Mouse (Mus musculus) megakaryocyte, adult 5-6 weeks (primary cell): Measurements from ENCODE around the gene Hecw2. TPM values are rescaled to one million over a fixed set of nuclear protein-coding genes. Genes with fewer than 3 reads are reported as not detected.

Experiments used
- ATAC-seq: 2 replicates; pipeline ENCODE4 v1.8.0; 2016; ENCODE audit warnings: mild to moderate bottlenecking, inconsistent platforms; ENCODE audit not compliant: poor library complexity, severe bottlenecking
- total RNA-seq, 2 experiments: library from RNA; stranded (forward) in 1 of 2; stranded (reverse) in 1 of 2; fragments of 153-499, 151-499 nt in 1 of 2; fragments of 221-1000, 200-1000 nt in 1 of 2; gene quantifications; 2 replicates each; pipeline versions ENCODE4 v1.2.3 to v1.2.4; 2015 to 2017

The Hecw2 gene
- 0.13 TPM in 1 of 2 replicates, not detected in the other for total RNA-seq (2015)
- 0.26 TPM in 1 of 2 replicates, not detected in the other for total RNA-seq (2017)

DNA sequence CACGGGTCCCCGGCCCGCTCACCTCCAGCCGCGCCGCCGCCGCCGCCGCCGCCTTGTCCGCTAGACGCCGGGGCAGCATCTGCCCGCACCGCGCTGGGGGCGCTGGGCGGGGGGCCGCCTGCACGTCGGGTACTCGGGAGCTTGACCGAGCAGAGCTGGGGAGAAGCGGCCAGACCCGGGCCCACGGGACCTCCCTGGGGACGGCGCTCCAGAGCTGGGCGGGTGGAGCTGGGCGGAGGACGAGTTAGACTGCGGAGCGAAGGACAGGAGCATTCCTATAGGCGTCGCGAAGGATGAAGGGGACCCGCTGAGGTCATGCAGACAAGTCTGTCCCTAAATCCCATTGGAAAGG is at the start of gene Hecw2:
Gene Hecw2, minus strand, starts transcription at position 215 of the 352 bp plus-strand sequence.
- no peak for ATAC-seq

DNA sequence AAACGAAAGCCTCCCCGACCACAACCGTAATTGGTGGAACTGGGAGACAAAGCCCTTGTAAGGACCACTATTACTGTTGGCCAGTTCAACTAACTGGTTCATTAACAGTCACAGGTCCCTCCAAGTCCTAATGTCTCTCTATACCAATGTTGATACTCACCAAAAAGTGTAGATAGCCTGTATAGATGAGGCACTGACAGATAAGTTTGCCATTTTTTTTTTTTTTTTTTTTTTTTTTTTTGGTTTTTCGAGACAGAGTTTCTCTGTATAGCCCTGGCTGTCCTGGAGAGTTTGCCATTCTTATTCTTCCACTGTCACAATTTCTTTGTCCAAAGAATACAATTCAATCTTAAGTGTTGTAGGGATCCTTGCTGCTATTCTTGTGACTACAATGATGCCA is 47.8 kb upstream of the Hecw2 start:
- no peak for ATAC-seq

DNA sequence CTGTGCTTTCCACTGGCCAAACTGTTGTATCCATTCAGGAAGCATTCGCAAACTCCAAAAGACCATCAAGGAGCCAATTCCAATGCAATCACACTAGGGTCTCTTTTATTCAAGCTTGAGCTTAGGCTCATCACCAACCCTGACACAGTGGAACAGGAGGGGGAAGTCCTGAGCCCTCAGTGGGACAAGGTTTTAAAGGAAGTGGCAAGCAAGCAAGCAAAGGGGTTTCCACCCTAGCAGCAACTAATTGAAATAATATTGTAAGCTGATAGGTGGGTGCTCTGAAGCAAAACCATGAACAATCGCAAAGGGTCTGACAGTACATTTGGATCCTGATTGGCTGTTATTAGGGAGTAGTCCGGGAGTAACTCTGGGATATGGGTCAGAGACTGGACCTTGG is 25.3 kb upstream of the Hecw2 start:
- no peak for ATAC-seq

DNA sequence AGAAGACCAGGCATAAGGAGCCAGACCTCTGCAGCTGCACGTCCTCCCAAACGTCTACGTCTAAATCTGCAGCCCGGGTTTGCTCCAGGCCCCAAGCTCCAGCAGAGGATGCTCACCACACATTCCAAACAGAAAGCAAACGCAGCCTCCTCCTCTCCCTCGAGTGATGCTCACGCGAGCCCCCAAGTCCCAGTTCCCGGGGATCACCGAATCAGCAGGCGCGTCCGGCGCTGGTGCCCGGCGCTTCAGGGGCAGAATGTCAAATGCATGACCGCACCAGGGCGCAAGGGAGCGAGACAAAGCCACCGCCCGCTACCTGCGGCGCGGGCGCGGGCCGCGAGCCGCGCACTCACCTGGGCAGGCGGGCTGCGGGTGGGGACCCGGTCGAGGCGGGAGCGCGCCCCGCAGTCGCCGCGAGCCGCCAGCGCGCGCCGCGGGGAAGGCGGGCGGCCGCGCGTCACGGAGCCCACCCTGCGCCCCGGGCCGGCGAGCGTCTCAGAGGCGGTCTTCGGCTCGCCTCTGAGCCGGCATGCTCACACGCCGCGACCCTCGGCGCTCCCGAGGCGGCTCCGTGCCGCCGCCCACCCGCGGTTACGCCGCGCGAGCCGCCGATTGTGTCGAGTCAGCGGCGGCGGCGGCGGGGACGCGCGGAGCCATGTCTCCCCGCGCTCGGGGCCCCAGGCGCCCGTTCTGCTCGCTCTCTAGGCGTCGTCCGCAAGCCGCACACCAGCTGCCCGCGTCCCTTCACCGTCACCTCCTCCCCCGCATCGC is 600 bp downstream of the Hecw2 start:
- no peak for ATAC-seq

DNA sequence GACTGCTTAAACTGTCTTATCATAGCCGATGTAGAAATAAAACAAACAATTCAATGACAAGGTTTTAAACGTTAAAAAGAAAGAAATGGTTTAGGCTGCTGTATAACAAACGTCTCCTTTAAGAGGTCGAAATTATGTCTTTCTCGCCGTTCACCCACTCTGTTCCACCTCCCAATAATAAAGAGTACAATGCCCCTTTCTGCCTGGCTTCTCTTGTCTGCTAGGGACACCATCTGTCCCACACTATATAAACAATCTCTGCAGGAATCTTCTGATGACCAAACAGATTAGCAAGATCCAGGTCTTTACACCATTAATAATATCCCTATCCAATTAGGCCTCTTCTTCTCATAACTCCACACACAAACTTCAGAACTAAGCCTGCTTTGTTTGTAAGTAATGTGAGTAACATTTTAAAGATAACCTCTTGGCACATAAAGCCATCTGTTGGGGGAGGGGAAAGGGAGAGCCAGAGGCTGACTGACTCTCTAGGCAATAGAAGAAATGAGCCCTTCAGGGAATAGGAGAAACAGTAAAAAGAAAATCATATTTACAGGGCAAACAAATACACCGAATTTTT is 1.7 kb downstream of the Hecw2 start:
- ATAC-seq: no peak

DNA sequence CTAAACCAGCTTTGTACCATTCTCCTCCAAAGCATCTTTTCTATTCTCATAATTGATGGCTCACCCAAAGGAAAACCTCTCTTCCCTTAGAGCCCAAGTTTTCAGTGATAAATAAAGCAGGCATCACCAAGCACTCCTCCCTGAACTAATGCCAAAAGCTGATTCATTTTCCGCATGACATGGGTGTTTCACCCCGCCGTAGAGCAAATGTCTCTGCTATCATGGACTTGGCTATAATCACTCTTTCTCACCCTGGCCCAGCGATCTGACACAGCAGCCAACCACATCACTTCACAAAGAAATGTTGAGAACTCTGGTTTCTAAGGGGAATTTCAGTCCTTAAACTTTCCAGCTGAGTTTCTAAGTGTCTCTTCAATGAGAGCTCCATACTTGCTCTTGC is 7.4 kb downstream of the Hecw2 start:
- ATAC-seq: no peak

DNA sequence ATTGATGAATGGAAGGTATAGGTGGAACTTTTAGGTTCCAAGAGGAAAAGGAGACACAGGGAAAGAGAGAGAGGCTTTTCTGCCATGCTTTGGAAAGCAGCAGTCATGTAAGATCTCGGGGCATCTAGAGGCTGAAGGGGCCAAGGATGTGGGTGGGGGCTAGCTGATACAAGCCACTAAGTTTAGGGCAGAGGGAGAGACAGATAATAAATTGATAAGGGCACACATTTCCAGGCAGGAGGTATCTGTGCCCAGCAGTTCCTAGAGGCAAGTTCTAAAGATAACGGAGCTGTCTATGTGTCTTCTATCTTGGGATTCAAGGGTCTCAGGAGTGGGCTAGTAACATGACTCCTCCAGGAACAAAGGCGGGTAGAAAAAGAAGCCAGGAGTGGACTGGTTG is 8.6 kb downstream of the Hecw2 start:
- ATAC-seq: no peak

DNA sequence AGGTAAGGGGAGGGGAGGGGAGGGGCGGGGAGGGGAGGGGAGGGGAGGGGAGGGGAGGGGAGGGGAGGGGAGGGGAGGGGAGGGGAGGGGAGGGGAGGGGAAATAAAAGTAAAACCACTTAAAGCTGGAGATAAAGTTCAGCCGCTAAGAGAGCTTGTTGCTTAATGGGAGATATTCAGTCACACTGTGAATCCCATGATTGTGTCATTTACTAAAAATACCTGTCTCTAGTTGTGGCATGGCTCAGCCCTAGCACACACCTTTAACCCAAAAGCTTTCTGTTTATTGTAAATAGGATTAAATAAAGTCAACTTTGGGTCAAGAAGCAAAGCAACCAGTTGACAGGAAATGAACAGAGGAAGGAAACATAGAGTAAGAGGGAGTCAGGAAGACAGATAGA is 14.3 kb downstream of the Hecw2 start:
- ATAC-seq: no peak

DNA sequence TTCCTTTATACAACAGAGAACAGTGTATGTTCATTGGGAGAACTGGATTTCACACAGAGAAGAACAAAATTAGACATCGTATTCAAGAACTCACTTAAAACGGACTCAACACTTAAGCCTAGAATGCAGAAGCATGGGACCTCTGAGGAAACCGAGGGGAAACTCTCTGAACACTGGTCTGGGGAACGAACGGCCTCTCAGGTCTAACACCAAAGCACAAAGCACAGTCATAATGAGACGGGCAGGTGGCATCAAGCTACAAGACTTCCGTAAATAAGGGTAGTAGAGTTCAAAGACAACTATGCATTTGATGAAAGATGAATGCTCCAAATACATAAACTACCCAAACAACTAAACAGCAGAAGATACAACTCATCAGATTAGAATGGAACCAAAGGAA is 15.8 kb downstream of the Hecw2 start:
- no peak for ATAC-seq

DNA sequence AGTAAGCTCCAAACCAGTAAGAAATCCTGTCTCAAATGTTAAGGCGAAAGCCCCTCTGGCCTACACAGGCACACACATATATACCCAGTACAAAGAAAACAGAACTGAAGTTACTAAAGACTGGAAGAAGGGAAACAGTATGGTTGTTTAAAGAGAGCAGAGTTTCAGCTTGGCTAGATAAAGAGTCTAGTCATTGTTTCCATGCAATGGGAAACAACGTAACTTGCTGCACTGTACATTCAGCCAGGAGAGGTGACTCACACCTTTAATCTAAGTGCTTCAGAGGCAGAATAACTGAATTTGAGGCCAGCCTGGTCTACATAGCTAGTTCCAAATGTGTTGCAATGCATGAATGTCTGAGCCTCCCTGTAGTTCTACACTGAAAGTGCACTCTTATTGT is 18.4 kb downstream of the Hecw2 start:
- ATAC-seq: no peak

DNA sequence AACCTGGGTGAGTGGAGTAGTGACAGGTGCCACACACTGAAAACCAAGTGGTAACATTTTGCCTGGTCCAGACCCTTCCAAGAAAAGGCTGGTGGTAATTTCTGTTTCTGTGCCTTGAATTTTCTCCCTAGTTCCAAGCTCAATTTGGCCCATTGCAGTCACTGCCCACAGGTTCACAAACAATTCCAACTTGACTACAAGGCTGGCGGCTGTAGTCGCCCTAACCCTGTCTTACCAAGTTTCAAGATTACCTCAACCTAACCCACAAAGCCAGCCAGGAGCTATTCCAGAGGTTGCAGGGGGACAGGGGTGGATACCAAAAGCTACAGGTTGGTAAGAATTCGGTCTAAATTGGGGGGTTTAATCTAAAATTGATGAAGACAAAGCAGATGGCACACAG is 27.0 kb downstream of the Hecw2 start:
- no peak for ATAC-seq

DNA sequence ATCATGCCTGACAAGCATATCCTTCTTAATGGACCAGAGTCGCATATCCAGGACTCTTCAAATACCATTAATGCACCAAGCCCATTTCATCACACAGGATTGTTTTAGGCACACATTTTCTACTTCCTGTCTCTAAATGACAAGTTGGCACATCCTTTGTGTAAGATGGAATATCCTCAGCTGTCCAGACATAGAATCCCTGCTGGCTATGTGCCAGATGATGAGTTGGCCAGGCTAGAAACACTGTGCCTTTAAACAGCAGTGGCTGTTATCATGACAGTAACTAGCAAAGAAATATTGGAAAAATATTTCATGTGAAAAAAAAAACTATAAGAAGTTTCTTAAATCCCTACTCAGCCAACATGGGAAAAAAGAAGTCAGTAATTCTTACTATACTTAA is 35.4 kb downstream of the Hecw2 start:
- ATAC-seq: no peak

DNA sequence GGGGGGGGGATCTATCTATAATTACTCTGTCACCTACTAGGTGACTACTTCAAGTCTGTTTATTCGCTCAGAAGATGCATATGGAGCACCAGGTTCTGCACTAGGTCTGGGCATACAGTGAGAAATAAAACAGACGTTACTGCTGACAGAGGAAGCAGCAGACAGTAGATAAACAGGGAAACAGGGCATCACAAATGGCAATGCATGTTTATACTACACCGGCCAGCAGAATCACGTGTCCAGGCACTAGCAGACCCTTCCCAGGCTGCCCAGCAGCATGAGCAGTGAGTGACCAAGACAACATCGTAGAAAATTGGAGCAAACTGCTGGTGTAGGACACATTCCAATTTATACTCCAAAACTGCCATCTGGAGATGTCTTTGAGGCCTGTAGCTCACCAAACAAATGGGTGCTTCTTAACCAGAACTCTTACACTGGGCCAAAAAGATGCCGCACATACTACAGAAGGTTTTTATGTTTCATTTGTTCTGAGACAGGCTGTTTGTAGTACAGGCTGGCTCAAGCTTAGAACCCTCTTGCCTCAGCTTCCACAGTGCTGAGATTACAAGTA is 41.7 kb downstream of the Hecw2 start:
- no peak for ATAC-seq

DNA sequence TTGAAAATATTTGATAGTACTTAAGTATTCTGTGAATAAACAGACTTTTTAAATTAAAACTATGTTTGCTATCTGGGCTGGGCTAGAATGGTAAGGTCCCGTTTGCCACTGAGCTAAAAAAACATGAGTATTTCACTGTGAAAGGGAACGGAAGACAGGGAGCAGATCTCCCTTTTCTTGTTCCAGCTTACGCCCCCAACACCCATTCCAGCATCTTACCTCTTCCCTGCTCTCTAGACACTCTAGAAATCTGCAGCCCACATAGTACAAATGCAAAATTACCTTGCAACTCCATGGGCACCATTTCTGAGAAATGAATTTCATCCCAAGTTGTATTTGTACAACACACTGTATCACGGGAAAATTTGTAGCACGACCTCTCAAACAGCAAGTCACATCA is 49.9 kb downstream of the Hecw2 start:
- no peak for ATAC-seq

DNA sequence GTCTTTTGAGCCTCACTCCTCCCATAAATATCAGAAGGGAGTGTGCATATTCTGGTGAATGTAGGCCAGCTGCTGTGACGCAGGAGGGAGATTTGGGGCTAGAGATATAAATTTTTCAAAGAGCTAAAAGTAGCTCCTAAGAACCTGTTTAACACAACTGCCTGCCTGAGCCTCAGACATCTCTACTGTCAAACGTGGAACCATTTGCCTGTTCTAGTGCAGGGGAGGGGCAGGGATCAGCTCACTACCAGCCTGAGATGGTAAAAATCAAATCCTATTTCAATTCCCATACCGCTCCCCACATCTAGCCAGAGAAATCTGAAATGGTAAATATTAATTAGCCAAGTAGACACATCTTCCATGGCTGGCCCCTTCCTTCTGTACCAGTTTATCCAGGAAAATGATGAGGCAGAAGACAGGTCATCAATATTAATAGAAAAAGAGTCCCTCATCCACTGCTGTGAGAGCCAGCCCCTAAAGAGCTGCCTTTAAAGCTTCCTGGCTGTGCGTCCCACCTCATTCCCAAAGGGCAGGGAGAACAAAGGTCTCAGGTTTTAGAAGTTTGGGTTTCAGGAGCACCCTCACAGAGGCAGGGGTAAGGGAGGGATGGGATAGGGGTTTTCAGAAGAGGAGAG is 61.0 kb downstream of the Hecw2 start:
- ATAC-seq: no peak

DNA sequence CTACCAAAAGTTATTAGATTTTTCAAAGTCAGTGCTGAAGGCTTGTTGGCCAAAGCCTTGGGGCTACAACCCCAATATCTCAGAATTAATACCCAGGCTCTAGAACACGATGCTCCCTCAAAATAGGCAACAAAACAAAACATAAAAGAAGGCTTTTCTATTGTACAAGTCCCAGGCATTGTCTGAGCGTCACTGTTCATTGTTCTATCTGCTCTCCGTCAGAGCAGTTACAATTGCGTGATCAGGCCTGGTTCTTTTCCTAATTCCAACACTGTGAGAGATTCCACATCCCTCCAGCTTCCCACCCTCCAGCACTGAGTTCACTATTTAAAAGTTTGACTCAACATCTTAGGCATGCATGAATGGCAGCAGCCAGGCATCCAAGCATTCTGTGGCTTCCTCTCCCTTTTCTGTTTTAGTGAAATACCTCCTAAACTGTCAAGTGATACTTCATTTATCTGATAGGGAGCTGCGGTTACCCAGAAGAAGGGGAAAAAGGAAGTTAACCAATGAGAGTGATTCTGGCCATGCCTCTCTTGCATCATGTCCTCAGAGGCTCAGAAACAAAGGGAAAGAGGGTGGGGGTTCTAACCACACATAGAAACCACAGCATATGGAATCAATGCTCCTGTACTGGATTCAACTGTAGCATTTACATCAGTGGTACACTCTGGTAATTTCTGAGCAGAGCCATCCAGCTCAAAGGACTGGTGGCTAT is 66.1 kb downstream of the Hecw2 start:
- ATAC-seq: peak; percentile 94

DNA sequence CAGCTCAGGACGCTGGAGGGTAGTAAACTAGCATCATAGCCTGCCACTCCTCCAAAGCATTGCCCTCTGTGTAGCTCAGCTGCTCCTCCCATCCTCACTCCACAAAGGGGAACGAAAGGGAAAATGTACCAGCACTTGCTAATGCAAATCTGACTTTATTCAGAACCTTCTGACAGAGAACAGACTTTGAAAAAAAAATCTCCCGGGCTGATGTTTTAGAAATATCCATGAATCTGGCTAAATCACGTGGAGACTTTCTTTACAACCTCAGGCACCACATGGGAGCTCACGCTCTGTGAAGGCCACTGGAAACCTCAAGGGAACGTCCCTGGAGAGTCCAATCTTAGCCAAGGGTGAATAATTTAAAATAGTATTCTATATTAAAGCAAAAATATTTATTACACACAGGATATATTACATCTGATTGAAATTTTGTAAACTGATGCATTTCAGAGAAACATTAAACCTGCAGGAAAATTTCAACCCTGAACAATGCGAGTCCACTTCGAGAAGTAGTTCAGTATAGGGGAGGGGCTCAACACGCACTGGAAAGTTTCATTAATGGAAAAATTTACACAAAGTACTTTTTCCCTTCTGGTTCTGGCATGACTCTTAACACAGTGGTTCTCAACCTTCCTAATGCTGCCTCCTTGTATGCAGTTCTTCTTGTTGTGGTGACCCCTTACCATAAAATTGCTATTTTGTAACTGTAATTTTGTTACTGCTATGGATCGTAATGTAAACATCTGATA is 67.8 kb downstream of the Hecw2 start:
- ATAC-seq: no peak

DNA sequence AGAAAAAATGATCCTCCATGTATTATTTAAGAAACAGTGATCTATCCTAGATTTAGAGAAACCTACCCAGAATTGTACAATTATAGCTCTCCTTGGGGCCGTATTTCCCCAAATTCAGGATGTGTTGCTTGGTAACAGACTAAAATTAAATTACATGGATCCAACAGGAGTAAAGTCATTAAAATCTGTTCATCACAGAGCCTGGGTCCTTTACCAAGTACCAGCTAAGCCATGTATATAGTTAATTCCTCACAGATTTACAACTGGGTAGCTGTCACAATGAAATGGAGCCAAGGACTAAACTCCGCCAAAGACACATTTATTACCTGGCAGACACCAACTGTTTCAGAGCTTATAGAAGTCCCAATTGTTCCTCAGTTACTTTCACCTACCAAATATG is 72.4 kb downstream of the Hecw2 start:
- no peak for ATAC-seq

DNA sequence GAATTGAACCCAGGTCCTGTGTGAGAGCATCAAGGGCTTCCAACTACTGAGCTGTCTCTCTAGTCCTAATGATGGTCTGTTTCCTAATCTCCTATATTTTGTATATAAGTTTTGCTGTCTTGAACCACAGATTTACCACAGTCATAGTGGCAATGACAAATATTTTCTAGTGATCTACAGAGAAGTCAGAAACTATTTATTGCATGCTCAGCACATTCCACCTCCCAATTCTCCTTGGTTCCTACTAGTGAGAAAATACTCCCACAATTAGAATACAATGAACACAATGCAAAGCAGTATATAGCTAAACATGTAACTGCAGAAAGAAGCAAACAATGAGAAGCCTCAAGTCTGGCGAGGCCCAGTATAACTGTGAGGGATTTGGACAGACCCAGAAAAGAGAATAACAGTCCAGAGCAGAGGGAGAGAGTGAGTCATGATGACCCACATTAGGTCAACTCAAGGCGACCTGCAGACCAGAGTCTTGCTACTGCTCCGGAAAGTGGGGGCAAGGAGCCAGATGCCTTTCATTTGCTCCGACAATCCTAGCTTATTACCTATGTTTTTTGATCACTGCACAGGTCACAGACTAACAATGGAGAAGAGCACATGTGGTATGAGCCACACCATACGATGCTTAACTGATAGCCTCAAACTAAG is 73.8 kb downstream of the Hecw2 start:
- ATAC-seq: no peak

DNA sequence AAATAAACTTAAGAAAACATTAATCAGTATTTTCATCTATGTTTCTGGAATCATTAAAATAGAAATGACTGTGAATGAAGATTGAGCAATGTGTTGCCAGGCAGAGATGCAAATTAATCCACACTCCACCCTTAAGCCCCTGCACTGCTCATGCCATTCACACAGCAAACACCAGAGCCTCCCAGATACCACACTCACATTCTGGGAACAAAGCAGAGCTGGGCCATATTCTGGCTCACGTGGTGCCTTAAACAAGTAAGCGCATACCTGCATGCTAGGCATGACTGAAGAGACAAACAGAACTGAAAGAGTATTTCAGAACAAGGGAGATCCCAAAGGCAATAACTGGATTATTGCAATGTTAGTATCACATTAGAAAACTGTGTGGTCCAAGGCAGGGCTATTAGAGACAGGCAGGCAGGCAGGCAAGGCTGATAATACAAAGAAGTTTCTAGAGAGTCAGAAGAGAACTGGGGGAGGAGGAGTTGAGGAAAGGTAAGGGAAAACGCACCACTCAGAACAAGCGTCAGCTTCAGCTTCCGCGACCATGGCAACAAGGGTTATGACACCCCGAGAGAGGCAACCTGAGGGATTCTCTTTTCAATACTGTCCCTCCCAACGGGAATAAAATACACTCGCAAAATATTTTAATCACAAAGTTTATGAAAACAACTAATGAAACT is 75.2 kb downstream of the Hecw2 start:
- ATAC-seq: no peak
